Mouse (Mus musculus): Measurements from ENCODE around the gene Map1s. TPM values are rescaled to one million over a fixed set of nuclear protein-coding genes. Genes with fewer than 3 reads are reported as not detected.
"Not testable (repeated sequence)": the region's sequence is repeated elsewhere in the genome, so short reads cannot be mapped to it uniquely, and the experiment has no call there.

Gene Map1s
- polyA plus RNA-seq, 1 experiment from 2014 or later, result 64.6 TPM

GRCm38 (mm10) chr8:70894385-70894720 is 11.4 kb upstream of the Map1s start:
- 62% methylated on average over 2 of the region's 2 CpGs for WGBS
- ATAC-seq (ENCODE audit: insufficient number of reproducible peaks, insufficient read depth, low FRiP score, low TSS enrichment), result no peak
- no peak overlapping the region for H3K4me2 ChIP-seq (replicated peaks)
- H3K9ac ChIP-seq, result no peak overlapping the region
- no peak overlapping the region for H3K27ac ChIP-seq
- H3K9me3 ChIP-seq, result no peaks in the 10 kb centered on the region
- H3K4me3 ChIP-seq, result no peak overlapping the region
- peaks cover 26% of the 10 kb centered on the region for H3K36me3 ChIP-seq
- peaks cover 45% of the 10 kb centered on the region for H3K4me1 ChIP-seq
- H3K27me3 ChIP-seq, result peaks cover 51% of the 10 kb centered on the region

- 86% methylated on average over 8 of the region's 8 CpGs for WGBS
- Histone ChIP-seq H3K36me3 (peaks cover 26% of the 10 kb centered on the region), H3K27me3 (peaks cover 51% of the 10 kb centered on the region), H3K4me3 (no peak overlapping the region), H3K4me1 (peaks cover 45% of the 10 kb centered on the region), H3K9ac (no peak overlapping the region), H3K4me2 (replicated peaks) (no peak overlapping the region), H3K27ac (no peak overlapping the region), H3K9me3 (no peaks in the 10 kb centered on the region)
- ATAC-seq (ENCODE audit: insufficient number of reproducible peaks, insufficient read depth, low FRiP score, low TSS enrichment), result no peak
Measured at GRCm38 (mm10) chr8:70894771-70895545, 10.8 kb upstream of the Map1s start.

GRCm38 (mm10) chr8:70895571-70896259 is 10.0 kb upstream of the Map1s start:
- H3K4me1 ChIP-seq, result peaks cover 45% of the 10 kb centered on the region
- H3K9me3 ChIP-seq; H3K27ac ChIP-seq; ATAC-seq (ENCODE audit: insufficient number of reproducible peaks, insufficient read depth, low FRiP score, low TSS enrichment): not testable (repeated sequence)
- WGBS, result 84% methylated on average over 24 of the region's 24 CpGs
- H3K4me2 ChIP-seq (replicated peaks), result peak overlapping the region; percentile 85
- peak overlapping the region; percentile 93 for H3K9ac ChIP-seq
- peaks cover 26% of the 10 kb centered on the region for H3K36me3 ChIP-seq
- H3K4me3 ChIP-seq, result peak overlapping the region; percentile 89
- peaks cover 44% of the 10 kb centered on the region for H3K27me3 ChIP-seq

GRCm38 (mm10) chr8:70896316-70897020 is 9.3 kb upstream of the Map1s start:
- Histone ChIP-seq H3K4me2 (replicated peaks) (peak overlapping the region; percentile 85), H3K9ac (peak overlapping the region; percentile 93), H3K27ac (peak overlapping the region; percentile 80; the same call in 1 of the 2 replicates), H3K9me3 (no peaks in the 10 kb centered on the region), H3K36me3 (peaks cover 26% of the 10 kb centered on the region), H3K4me3 (peak overlapping the region; percentile 89), H3K4me1 (peaks cover 42% of the 10 kb centered on the region), H3K27me3 (peaks cover 36% of the 10 kb centered on the region)
- no peak for ATAC-seq (ENCODE audit: insufficient number of reproducible peaks, insufficient read depth, low FRiP score, low TSS enrichment)
- WGBS, result 3% methylated on average over 25 of the region's 25 CpGs

- peaks cover 30% of the 10 kb centered on the region for H3K27me3 ChIP-seq
- H3K9me3 ChIP-seq, result no peaks in the 10 kb centered on the region
- H3K36me3 ChIP-seq, result peaks cover 26% of the 10 kb centered on the region
- peak; percentile 98 for ATAC-seq (ENCODE audit: insufficient number of reproducible peaks, insufficient read depth, low FRiP score, low TSS enrichment)
- H3K9ac ChIP-seq, result peak within 1 kb of the TSS; percentile 93
- H3K4me2 ChIP-seq (replicated peaks), result peak within 1 kb of the TSS; percentile 85
- H3K27ac ChIP-seq, result peak within 1 kb of the TSS; percentile 89
- under 1% methylated on average over 60 of the region's 60 CpGs for WGBS
- peak within 1 kb of the TSS; percentile 89 for H3K4me3 ChIP-seq
- peaks cover 36% of the 10 kb centered on the region for H3K4me1 ChIP-seq
Measured at GRCm38 (mm10) chr8:70897021-70897680, 8.6 kb upstream of the Map1s start, which contains the start of gene Rpl18a. TSS of gene Rpl18a (minus strand) at chr8:70897412.

GRCm38 (mm10) chr8:70897681-70898413 is 7.9 kb upstream of the Map1s start:
- H3K9me3 ChIP-seq, result no peaks in the 10 kb centered on the region
- ATAC-seq (ENCODE audit: insufficient number of reproducible peaks, insufficient read depth, low FRiP score, low TSS enrichment), result peak; percentile 13; the same call in 1 of the 2 replicates
- H3K4me3 ChIP-seq, result peak overlapping the region; percentile 89
- peaks cover 26% of the 10 kb centered on the region for H3K36me3 ChIP-seq
- peak overlapping the region; percentile 89 for H3K27ac ChIP-seq
- under 1% methylated on average over 20 of the region's 20 CpGs for WGBS
- peak overlapping the region; percentile 77 for H3K9ac ChIP-seq
- peaks cover 26% of the 10 kb centered on the region for H3K27me3 ChIP-seq
- H3K4me1 ChIP-seq, result peaks cover 29% of the 10 kb centered on the region
- H3K4me2 ChIP-seq (replicated peaks), result peak overlapping the region; percentile 74

- H3K9ac ChIP-seq, result peak overlapping the region; percentile 77; the same call in 1 of the 2 replicates
- peaks cover 21% of the 10 kb centered on the region for H3K36me3 ChIP-seq
- H3K27ac ChIP-seq, result 0 out of 2 replicates have a peak overlapping the region, but pooled peaks have one; percentile 30
- 52% methylated on average over 2 of the region's 2 CpGs for WGBS
- H3K4me2 ChIP-seq (replicated peaks), result peak overlapping the region; percentile 74; the same call in 1 of the 2 replicates
- H3K9me3 ChIP-seq, result no peaks in the 10 kb centered on the region
- H3K4me3 ChIP-seq, result peak overlapping the region; percentile 89; the same call in 1 of the 2 replicates
- H3K4me1 ChIP-seq, result peaks cover 22% of the 10 kb centered on the region
- ATAC-seq (ENCODE audit: insufficient number of reproducible peaks, insufficient read depth, low FRiP score, low TSS enrichment), result no peak
- peaks cover 21% of the 10 kb centered on the region for H3K27me3 ChIP-seq
Measured at GRCm38 (mm10) chr8:70898661-70899198, 7.0 kb upstream of the Map1s start.

- peaks cover 16% of the 10 kb centered on the region for H3K36me3 ChIP-seq
- no peak overlapping the region for H3K4me3 ChIP-seq
- no peak overlapping the region for H3K27ac ChIP-seq
- H3K4me1 ChIP-seq, result peaks cover 22% of the 10 kb centered on the region
- 82% methylated on average over 2 of the region's 2 CpGs for WGBS
- no peak overlapping the region for H3K9ac ChIP-seq
- ATAC-seq (ENCODE audit: insufficient number of reproducible peaks, insufficient read depth, low FRiP score, low TSS enrichment), result no peak
- H3K27me3 ChIP-seq, result peaks cover 16% of the 10 kb centered on the region
- no peak overlapping the region for H3K4me2 ChIP-seq (replicated peaks)
- H3K9me3 ChIP-seq, result no peaks in the 10 kb centered on the region
Measured at GRCm38 (mm10) chr8:70899226-70899625, 6.5 kb upstream of the Map1s start.

GRCm38 (mm10) chr8:70900872-70901387 is 4.8 kb upstream of the Map1s start:
- Histone ChIP-seq H3K27me3 (0 out of 2 replicates have a peak, but pooled peaks cover 7% of the 10 kb centered on the region), H3K4me2 (replicated peaks) (no peak overlapping the region), H3K4me3 (no peak overlapping the region), H3K9me3 (no peaks in the 10 kb centered on the region), H3K4me1 (peaks cover 19% of the 10 kb centered on the region), H3K36me3 (no peaks in the 10 kb centered on the region), H3K9ac (no peak overlapping the region), H3K27ac (no peak overlapping the region)
- no peak for ATAC-seq (ENCODE audit: insufficient number of reproducible peaks, insufficient read depth, low FRiP score, low TSS enrichment)
- WGBS, result 67% methylated on average over 2 of the region's 2 CpGs

GRCm38 (mm10) chr8:70902211-70902610 is 3.5 kb upstream of the Map1s start:
- no peak for ATAC-seq (ENCODE audit: insufficient number of reproducible peaks, insufficient read depth, low FRiP score, low TSS enrichment)

More at GRCm38 (mm10) chr8:70902211-70902610, 3.5 kb upstream of the Map1s start:
- Histone ChIP-seq H3K4me2 (replicated peaks) (no peak overlapping the region), H3K9me3 (no peaks in the 10 kb centered on the region), H3K27me3 (0 out of 2 replicates have a peak, but pooled peaks cover 7% of the 10 kb centered on the region), H3K36me3 (no peaks in the 10 kb centered on the region), H3K9ac (no peak overlapping the region), H3K27ac (no peak overlapping the region), H3K4me1 (peaks cover 18% of the 10 kb centered on the region), H3K4me3 (no peak overlapping the region)
- 36% methylated on average over 5 of the region's 5 CpGs for whole genome bisulfite sequencing
